Mouse (Mus musculus): Measurements from ENCODE around the gene Xxylt1.

Xxylt1 gene

GRCm38 (mm10) chr16:30990661-30991060 lies 90.6 kb downstream of the Xxylt1 start:
- DNase-seq (ENCODE audit: low read depth, low spot score) = no peak

- peak; percentile 34 for DNase-seq (ENCODE audit: low read depth, low spot score)
These were observed 93.0 kb downstream of the Xxylt1 start for GRCm38 (mm10) chr16:30988225-30988624.

- no peak for DNase-seq (ENCODE audit: low read depth, low spot score)
These were observed 93.5 kb downstream of the Xxylt1 start for GRCm38 (mm10) chr16:30987684-30988083.

- DNase-seq (ENCODE audit: low read depth, low spot score) = no peak
These were observed 96.2 kb downstream of the Xxylt1 start for GRCm38 (mm10) chr16:30984826-30985545.

GRCm38 (mm10) chr16:30984101-30984500 lies 97.1 kb downstream of the Xxylt1 start:
- no peak for DNase-seq (ENCODE audit: low read depth, low spot score)

GRCm38 (mm10) chr16:30983699-30984098 lies 97.5 kb downstream of the Xxylt1 start:
- DNase-seq (ENCODE audit: low read depth, low spot score) = no peak

- DNase-seq (ENCODE audit: low read depth, low spot score) = no peak
These were observed 98.0 kb downstream of the Xxylt1 start for GRCm38 (mm10) chr16:30983281-30983680.

- DNase-seq (ENCODE audit: low read depth, low spot score) = peak; percentile 70
These were observed 99.9 kb downstream of the Xxylt1 start for GRCm38 (mm10) chr16:30981345-30981744.

GRCm38 (mm10) chr16:30979905-30980304 lies 101.3 kb downstream of the Xxylt1 start:
- DNase-seq (ENCODE audit: low read depth, low spot score) = no peak

GRCm38 (mm10) chr16:30977728-30978127 lies 103.5 kb downstream of the Xxylt1 start:
- DNase-seq (ENCODE audit: low read depth, low spot score) = no peak

- DNase-seq (ENCODE audit: low read depth, low spot score) = peak; percentile 99
These were observed 104.0 kb downstream of the Xxylt1 start for GRCm38 (mm10) chr16:30977186-30977585.

- DNase-seq (ENCODE audit: low read depth, low spot score) = no peak
These were observed 106.7 kb downstream of the Xxylt1 start for GRCm38 (mm10) chr16:30974549-30974948.

GRCm38 (mm10) chr16:30973416-30973815 lies 107.8 kb downstream of the Xxylt1 start:
- DNase-seq (ENCODE audit: low read depth, low spot score) = peak; percentile 56

- peak; percentile 63 for DNase-seq (ENCODE audit: low read depth, low spot score)
These were observed 109.2 kb downstream of the Xxylt1 start for GRCm38 (mm10) chr16:30971950-30972541.

- DNase-seq (ENCODE audit: low read depth, low spot score) = no peak
These were observed 111.8 kb downstream of the Xxylt1 start for GRCm38 (mm10) chr16:30969266-30970064.

- DNase-seq (ENCODE audit: low read depth, low spot score) = peak; percentile 61
These were observed 112.7 kb downstream of the Xxylt1 start for GRCm38 (mm10) chr16:30968402-30969151.

GRCm38 (mm10) chr16:30966684-30967083 lies 114.5 kb downstream of the Xxylt1 start:
- DNase-seq (ENCODE audit: low read depth, low spot score) = peak; percentile 51

GRCm38 (mm10) chr16:30964891-30965290 lies 116.3 kb downstream of the Xxylt1 start:
- DNase-seq (ENCODE audit: low read depth, low spot score) = no peak

GRCm38 (mm10) chr16:30964411-30964810 lies 116.8 kb downstream of the Xxylt1 start:
- DNase-seq (ENCODE audit: low read depth, low spot score) = peak; percentile 52

GRCm38 (mm10) chr16:30962515-30962914 lies 118.7 kb downstream of the Xxylt1 start:
- no peak for DNase-seq (ENCODE audit: low read depth, low spot score)

GRCm38 (mm10) chr16:30961176-30961575 lies 120.1 kb downstream of the Xxylt1 start:
- DNase-seq (ENCODE audit: low read depth, low spot score) = no peak

GRCm38 (mm10) chr16:30960266-30960665 lies 121.0 kb downstream of the Xxylt1 start:
- DNase-seq (ENCODE audit: low read depth, low spot score) = no peak

All from 3T3-L1 (cell line).